Mouse (Mus musculus) stomach, embryonic 16.5 days (tissue): ENCODE results near the gene Rad9b. TPM values are rescaled to one million over a fixed set of nuclear protein-coding genes. Genes with fewer than 3 reads are reported as not detected.

Experiments used
- ATAC-seq: fragments of 200-750 bp; cut with Nextera tagmentation; 2 replicates; pipeline ENCODE4 v1.8.0; 2017; ENCODE audit warnings: moderate number of reproducible peaks, moderate TSS enrichment; ENCODE audit not compliant: insufficient read depth, low FRiP score
- H3K27ac ChIP-seq: fragments of 300-500 bp; sonication (generic); 2 replicates; pipeline ENCODE4 v1.5.1; 2014; ENCODE audit warnings: low read length
- H3K27me3 ChIP-seq: fragments of 300-500 bp; sonication (generic); 2 replicates; pipeline ENCODE4 v1.6.1; 2014; ENCODE audit warnings: low read length, control low read depth, mixed read lengths; ENCODE audit not compliant: control insufficient read depth, insufficient read depth
- H3K36me3 ChIP-seq: fragments of 300-500 bp; sonication (generic); 2 replicates; pipeline ENCODE4 v1.6.1; 2014; ENCODE audit warnings: low read length; ENCODE audit not compliant: control insufficient read depth, insufficient read depth
- H3K4me1 ChIP-seq: fragments of 300-500 bp; sonication (generic); 2 replicates; pipeline ENCODE4 v1.6.1; 2014; ENCODE audit warnings: low read length, control low read depth, mixed read lengths; ENCODE audit not compliant: control insufficient read depth, insufficient read depth
- H3K4me2 ChIP-seq: fragments of 300-500 bp; sonication (generic); 2 replicates; pipeline ENCODE4 v1.6.1; 2014; ENCODE audit warnings: low read depth, low read length, mixed read lengths
- H3K4me3 ChIP-seq: fragments of 300-500 bp; sonication (generic); replicated peaks from 2 replicates; pipeline ENCODE4 v1.5.1; 2014; ENCODE audit warnings: mild to moderate bottlenecking, low read length
- H3K9ac ChIP-seq: fragments of 300-500 bp; sonication (generic); 2 replicates; pipeline ENCODE4 v1.6.1; 2014; ENCODE audit warnings: low read length
- H3K9me3 ChIP-seq: fragments of 300-500 bp; sonication (generic); replicated peaks from 2 replicates; pipeline ENCODE4 v1.6.1; 2016; ENCODE audit warnings: low read length, control low read depth; ENCODE audit not compliant: control insufficient read depth
- WGBS: fragments of 180-500 bp; shearing (Covaris S2); extraction: QIAGEN DNeasy Blood & Tissue Kit; methylation state at CpG from one replicate; pipeline ENCODE4 v1.1.7; 2014; 5-methylcytosine and 5-hydroxymethylcytosine counted together
- polyA plus RNA-seq: library from polyadenylated mRNA; unstranded; fragments of >200 nt; fragmentation: Nextera tagmentation; extraction: Ambion mirVana; gene quantifications from 2 replicates; pipeline ENCODE4 v1.2.1, GENCODE M21; 2015

Rad9b gene
- polyA plus RNA-seq, 1 experiment from 2014 or later: 10.7 TPM

DNA sequence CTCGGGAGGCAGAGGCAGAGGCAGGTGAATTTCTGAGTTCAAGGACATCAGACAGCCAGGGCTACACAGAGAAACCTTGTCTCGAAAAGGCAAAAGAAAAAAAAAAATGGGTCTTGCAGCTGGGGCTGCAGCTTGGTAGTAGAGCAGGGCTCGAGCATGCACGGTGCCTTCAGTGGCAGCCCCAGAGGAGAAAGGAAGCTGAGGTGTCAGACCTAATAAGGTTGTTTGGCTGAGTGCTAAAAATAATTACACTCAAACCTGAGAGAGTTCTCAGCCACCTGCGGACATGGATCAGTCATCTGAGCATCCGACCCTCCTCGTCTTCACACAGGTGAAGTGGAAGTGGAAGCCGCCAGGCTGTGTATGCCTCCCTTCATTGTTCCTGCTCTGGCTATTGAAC is 43.3 kb downstream of the Rad9b start:
- Histone ChIP-seq H3K4me2 (no peak overlapping the region), H3K9me3 (no peaks in the 10 kb centered on the region), H3K9ac (no peak overlapping the region), H3K36me3 (no peaks in the 10 kb centered on the region), H3K4me1 (peaks cover 10% of the 10 kb centered on the region; the same call in 1 of the 2 replicates), H3K4me3 (no peak overlapping the region), H3K27ac (no peak overlapping the region), H3K27me3 (no peaks in the 10 kb centered on the region)
- no peak for ATAC-seq
- 83% methylated on average over 8 of the region's 8 CpGs for WGBS

DNA sequence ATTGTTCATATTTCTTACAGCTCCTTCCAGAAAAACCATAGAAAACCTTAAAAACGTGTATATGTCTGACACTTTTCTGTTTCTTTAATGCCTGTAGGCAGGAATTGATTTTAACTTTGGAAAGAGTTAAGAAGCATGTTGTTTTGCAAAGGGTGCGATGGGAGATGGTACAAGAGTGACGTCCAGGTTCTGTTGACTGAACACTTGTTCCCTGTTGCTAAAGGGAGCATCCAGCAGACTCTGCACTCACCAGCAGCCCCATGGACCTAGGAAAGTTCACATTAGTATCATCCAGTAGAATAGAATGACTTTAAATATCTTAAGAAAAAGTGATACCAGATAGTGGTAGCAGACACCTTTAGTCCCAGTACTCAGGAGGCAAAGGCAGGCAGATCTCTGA is 47.5 kb downstream of the Rad9b start:
- no peaks in the 10 kb centered on the region for H3K27me3 ChIP-seq
- no peak for ATAC-seq
- no peak overlapping the region for H3K27ac ChIP-seq
- no peak overlapping the region for H3K9ac ChIP-seq
- H3K4me2 ChIP-seq: no peak overlapping the region
- H3K36me3 ChIP-seq: no peaks in the 10 kb centered on the region
- WGBS: 88% methylated on average over 3 of the region's 3 CpGs
- H3K4me3 ChIP-seq: no peak overlapping the region
- no peaks in the 10 kb centered on the region for H3K9me3 ChIP-seq
- H3K4me1 ChIP-seq: peaks cover 31% of the 10 kb centered on the region

DNA sequence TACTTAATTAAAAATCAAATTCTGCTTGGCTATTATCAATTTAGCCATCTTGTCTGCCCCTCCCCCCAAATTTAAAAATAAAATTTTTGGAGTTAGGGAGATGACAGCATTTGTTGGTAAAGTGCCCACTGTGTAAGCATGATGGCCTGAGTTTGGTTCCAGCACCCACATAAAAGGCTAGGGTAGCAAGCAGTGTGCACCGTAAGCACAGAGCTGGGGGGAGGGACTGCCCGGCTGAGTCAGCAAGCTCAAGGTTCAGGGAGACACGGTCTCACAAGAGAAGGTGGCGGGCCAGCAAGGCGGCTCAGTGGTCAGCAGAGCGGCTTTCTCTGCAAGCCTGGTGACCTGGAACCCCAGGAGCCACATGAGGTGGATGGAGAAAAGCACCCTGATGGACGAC is 48.6 kb downstream of the Rad9b start:
- Histone ChIP-seq H3K4me3 (no peak overlapping the region), H3K9ac (no peak overlapping the region), H3K4me1 (peaks cover 31% of the 10 kb centered on the region), H3K27me3 (no peaks in the 10 kb centered on the region), H3K9me3 (no peaks in the 10 kb centered on the region), H3K4me2 (no peak overlapping the region), H3K27ac (no peak overlapping the region), H3K36me3 (no peaks in the 10 kb centered on the region)
- 83% methylated on average over 7 of the region's 7 CpGs for WGBS
- ATAC-seq: no peak; the same call in 1 of the 2 replicates

DNA sequence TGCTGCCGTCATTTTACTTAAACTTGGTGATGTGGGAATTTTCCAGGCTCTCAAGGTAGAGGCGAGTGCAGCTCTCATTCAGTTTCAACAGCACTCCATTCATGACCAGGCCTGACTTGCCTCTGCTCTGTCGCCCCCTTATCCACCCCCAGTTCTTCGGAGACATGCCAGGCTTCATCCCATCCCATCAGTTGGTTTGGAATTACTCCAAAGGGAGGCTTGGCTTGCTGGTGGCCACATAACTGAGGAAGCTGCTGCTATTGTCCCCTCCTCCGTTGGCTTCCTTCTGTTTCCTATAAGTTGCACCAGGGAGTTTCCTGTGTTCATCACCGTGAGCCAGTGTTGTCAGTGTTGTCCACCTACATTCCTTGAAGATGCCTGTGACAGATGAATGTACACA is 49.5 kb downstream of the Rad9b start:
- H3K27me3 ChIP-seq: no peaks in the 10 kb centered on the region
- no peaks in the 10 kb centered on the region for H3K9me3 ChIP-seq
- no peak for ATAC-seq
- H3K4me2 ChIP-seq: no peak overlapping the region
- H3K9ac ChIP-seq: peak overlapping the region; percentile 19; the same call in 1 of the 2 replicates
- WGBS: 63% methylated on average over 6 of the region's 6 CpGs
- no peaks in the 10 kb centered on the region for H3K36me3 ChIP-seq
- H3K4me3 ChIP-seq: no peak overlapping the region
- peaks cover 31% of the 10 kb centered on the region for H3K4me1 ChIP-seq
- peak overlapping the region; percentile 78 for H3K27ac ChIP-seq

DNA sequence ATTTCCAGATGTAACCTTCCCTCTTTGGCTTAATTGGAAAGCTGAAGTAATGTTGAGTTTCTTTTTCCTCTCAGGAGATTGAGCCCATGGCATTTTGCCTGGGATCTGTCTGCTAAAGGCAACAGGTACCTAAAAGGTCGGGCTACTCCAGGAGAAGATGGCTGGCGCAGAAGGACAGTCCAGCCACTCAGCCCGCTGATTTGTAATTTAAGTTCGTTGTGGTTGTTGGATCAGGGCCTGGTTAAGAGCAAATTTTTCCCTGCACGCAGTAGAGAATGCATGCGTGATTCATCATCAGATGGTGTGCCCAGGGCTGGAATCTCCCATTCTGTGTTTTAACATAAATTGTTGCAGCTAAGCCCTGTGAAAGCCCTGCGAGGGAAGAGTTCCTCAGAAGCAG is 50.1 kb downstream of the Rad9b start:
- Histone ChIP-seq H3K4me1 (peaks cover 31% of the 10 kb centered on the region), H3K9ac (peak overlapping the region; percentile 19; the same call in 1 of the 2 replicates), H3K27me3 (no peaks in the 10 kb centered on the region), H3K4me3 (no peak overlapping the region), H3K9me3 (no peaks in the 10 kb centered on the region), H3K36me3 (no peaks in the 10 kb centered on the region), H3K27ac (peak overlapping the region; percentile 78), H3K4me2 (no peak overlapping the region)
- ATAC-seq: no peak
- 69% methylated on average over 7 of the region's 7 CpGs for WGBS

DNA sequence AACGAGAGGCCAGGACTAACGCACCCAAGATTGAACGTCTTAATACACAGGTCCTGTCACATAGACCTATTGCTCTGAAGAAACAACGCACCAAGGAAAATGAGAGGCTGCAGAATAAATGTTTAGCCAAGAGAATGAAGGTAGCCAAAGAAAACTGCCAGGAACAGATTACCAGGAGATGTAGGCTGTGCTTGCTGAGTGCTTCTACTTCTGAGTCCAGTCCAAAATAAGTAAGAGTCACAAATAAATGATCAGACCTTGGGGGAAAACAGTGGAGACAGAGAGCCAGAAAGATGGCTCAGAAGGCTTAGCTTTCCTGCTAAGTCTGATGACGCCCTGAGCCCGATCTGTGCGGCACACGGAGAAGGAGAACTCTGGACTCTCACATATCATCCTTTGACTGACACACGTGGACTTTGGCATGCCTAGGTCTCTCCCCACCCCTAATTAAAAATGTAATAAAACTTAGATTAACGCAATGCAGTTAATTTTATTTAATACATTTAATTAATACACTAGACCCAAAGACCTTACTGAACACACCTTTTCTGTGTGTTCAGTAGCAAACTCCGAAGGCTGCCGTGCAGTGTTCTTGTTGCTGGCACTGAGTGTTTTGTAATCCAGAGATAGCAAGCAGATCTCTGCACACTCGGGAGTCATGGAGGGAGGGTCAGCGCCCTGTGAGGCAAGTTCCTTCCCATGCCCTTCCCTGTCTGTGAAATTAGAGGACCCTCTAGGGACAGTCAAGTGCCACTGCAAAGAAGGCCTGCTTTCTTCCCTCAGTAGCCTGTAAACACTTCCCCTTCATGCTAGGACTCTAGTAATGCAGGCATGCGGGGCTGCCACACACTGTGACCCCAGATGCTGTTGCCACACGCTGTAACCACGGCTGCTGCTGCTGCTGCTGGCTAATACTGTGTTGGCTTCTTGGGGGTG is 51.0 kb downstream of the Rad9b start:
- H3K27me3 ChIP-seq: no peaks in the 10 kb centered on the region
- H3K4me2 ChIP-seq: no peak overlapping the region
- H3K27ac ChIP-seq: peak overlapping the region; percentile 78
- H3K36me3 ChIP-seq: no peaks in the 10 kb centered on the region
- H3K4me3 ChIP-seq: no peak overlapping the region
- H3K4me1 ChIP-seq: peaks cover 35% of the 10 kb centered on the region
- H3K9me3 ChIP-seq: no peaks in the 10 kb centered on the region
- WGBS: 58% methylated on average over 17 of the region's 17 CpGs
- no peak overlapping the region for H3K9ac ChIP-seq
- ATAC-seq: peak; percentile 53; the same call in 1 of the 2 replicates

DNA sequence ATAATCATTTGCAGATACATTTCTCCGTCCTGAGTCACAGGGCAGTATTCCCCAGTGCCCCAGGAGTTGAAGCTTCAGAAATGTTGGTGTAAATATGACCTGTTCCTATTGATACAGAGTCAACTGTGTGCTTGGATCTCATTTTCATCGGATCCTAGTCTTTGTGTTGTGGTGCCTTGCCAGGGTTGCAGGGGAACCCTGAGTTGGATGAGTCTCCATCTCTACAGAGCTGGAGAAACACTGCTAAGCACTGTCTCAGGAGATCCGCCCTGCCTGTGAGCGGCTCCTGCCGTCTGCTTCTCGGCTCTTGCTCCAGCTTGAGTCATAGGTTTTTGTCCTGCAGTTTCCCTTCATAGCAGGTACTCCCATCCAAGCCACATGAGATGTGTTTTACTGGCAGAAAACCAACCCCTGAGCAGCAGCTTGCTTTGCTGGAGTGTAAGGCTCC is 53.9 kb downstream of the Rad9b start:
- H3K4me3 ChIP-seq: no peak overlapping the region
- H3K27ac ChIP-seq: no peak overlapping the region
- H3K9ac ChIP-seq: no peak overlapping the region
- 81% methylated on average over 6 of the region's 6 CpGs for WGBS
- H3K4me1 ChIP-seq: peaks cover 45% of the 10 kb centered on the region
- ATAC-seq: no peak
- no peak overlapping the region for H3K4me2 ChIP-seq
- H3K27me3 ChIP-seq: no peaks in the 10 kb centered on the region
- H3K9me3 ChIP-seq: no peaks in the 10 kb centered on the region
- H3K36me3 ChIP-seq: no peaks in the 10 kb centered on the region

DNA sequence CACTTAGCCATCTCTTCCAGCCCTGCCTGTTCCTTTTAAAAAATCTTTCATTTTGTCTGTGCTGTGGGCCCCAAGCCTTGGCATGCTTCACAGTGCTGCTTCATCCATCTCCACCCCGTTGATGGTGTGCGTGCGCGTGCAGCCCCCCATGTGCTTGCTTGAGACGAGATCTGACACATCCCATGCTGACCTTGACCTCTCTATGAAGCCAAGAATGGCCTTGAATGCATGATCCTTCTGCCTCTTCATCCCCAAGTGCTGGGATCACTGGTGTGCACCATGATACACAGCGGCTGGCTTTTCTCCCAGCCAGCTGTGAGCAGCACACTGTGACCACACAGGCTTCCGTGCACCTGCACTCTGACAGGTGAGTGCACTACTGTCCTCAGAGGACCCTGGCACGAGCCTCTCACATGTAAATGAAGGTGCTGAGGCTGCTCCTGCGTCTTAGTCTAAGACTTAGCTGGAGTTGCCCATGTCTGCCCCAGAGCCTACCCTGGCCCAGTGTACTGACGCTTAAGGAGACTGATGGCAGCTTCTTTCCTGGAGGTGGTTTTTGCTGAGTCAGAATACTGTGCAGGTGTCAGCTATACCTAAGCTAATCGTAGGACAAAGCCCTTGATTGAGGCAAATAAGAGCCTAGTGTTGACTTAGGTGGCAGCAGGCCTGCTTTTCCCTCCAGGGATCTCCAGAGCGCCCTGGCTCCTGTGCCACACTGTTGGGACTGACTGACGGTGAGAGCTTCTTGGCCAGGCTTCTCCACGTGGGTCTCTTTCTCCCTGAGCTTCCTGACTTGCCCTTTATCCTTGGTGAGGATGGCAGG is 58.7 kb downstream of the Rad9b start:
- Histone ChIP-seq H3K9me3 (no peaks in the 10 kb centered on the region), H3K4me3 (no peak overlapping the region), H3K27ac (peak overlapping the region; percentile 17; the same call in 1 of the 2 replicates), H3K9ac (no peak overlapping the region), H3K4me2 (no peak overlapping the region), H3K36me3 (no peaks in the 10 kb centered on the region), H3K27me3 (no peaks in the 10 kb centered on the region), H3K4me1 (peaks cover 43% of the 10 kb centered on the region)
- ATAC-seq: peak; percentile 66
- WGBS: 66% methylated on average over 14 of the region's 14 CpGs
